Mouse (Mus musculus): ENCODE measurements at regions not wholly inside any gene's neighbourhood (a gene's known extent, or its start where the extent isn't known, plus 50 kb on each side); places are given as distances from the start of the nearest gene placed in this dataset.

DNA sequence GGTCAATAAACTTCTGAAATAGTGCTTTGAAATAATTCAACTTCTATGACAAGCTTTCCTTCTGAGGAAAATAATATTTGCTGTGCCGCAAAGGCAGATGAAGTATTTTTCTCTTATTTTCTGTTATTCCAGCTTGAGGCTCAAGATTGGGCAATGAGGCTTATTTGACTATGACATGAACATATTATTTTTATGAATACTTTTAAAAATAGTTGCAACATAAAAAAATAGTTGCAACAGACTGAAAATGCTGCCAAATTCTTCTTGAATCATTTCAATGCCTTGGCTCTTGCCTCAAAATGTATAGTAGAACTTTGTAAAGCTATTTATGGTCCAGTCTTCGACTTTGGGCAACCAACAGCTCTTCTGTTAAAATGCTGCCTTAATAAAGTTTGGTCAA, 156.7 kb upstream of the Avpr1a start:
- no peak for TF ChIP-seq CTCF (IDR thresholded peaks at IDR 0.05; ENCODE audit: insufficient read depth, low read length)
- no peak for TF ChIP-seq POLR2A (IDR thresholded peaks at IDR 0.05; ENCODE audit: borderline replicate concordance, extremely low read depth, low read depth, low read length)

Data from lung, adult 2 months (tissue).